Mouse (Mus musculus): ENCODE results near the gene Nt5c2.

Nt5c2 gene

GRCm38 (mm10) chr19:46848381-46849268, 166.3 kb downstream of the Nt5c2 start:
- in situ Hi-C loops (cut with MboI; ENCODE audit: low pct_unique_long_range_greater_than_20kb in 1 of 2, low sequenced_read_pairs in 2 of 2, unreplicated experiment in 1 of 2) = no loop called here

- in situ Hi-C loops (cut with MboI; ENCODE audit: low pct_unique_long_range_greater_than_20kb in 1 of 2, low sequenced_read_pairs in 2 of 2, unreplicated experiment in 1 of 2) = no loop called here
Observed at GRCm38 (mm10) chr19:46846459-46846858, 168.5 kb downstream of the Nt5c2 start.

- in situ Hi-C loops (cut with MboI; ENCODE audit: low pct_unique_long_range_greater_than_20kb in 1 of 2, low sequenced_read_pairs in 2 of 2, unreplicated experiment in 1 of 2) = no loop called here
Observed at GRCm38 (mm10) chr19:46846056-46846455, 168.9 kb downstream of the Nt5c2 start.

- in situ Hi-C loops (cut with MboI; ENCODE audit: low pct_unique_long_range_greater_than_20kb in 1 of 2, low sequenced_read_pairs in 2 of 2, unreplicated experiment in 1 of 2) = no loop called here
Observed at GRCm38 (mm10) chr19:46843030-46843429, 171.9 kb downstream of the Nt5c2 start.

- in situ Hi-C loops (cut with MboI; ENCODE audit: low pct_unique_long_range_greater_than_20kb in 1 of 2, low sequenced_read_pairs in 2 of 2, unreplicated experiment in 1 of 2) = no loop called here
Observed at GRCm38 (mm10) chr19:46841016-46841415, 173.9 kb downstream of the Nt5c2 start.

- in situ Hi-C loops (cut with MboI; ENCODE audit: low pct_unique_long_range_greater_than_20kb in 1 of 2, low sequenced_read_pairs in 2 of 2, unreplicated experiment in 1 of 2) = no loop called here
Observed at GRCm38 (mm10) chr19:46837290-46838079, 177.5 kb downstream of the Nt5c2 start.

GRCm38 (mm10) chr19:46836085-46836484, 178.9 kb downstream of the Nt5c2 start:
- in situ Hi-C loops (cut with MboI; ENCODE audit: low pct_unique_long_range_greater_than_20kb in 1 of 2, low sequenced_read_pairs in 2 of 2, unreplicated experiment in 1 of 2) = no loop called here

- in situ Hi-C loops (cut with MboI; ENCODE audit: low pct_unique_long_range_greater_than_20kb in 1 of 2, low sequenced_read_pairs in 2 of 2, unreplicated experiment in 1 of 2) = no loop called here
Observed at GRCm38 (mm10) chr19:46835339-46835738, 179.6 kb downstream of the Nt5c2 start.

GRCm38 (mm10) chr19:46834301-46834700, 180.7 kb downstream of the Nt5c2 start:
- in situ Hi-C loops (cut with MboI; ENCODE audit: low pct_unique_long_range_greater_than_20kb in 1 of 2, low sequenced_read_pairs in 2 of 2, unreplicated experiment in 1 of 2) = no loop called here

All from mouse embryonic stem cell (cell line).